ENCODE assay signal across 9 mouse cellular contexts in genomic region chr16:30939903-30940302, GRCm38 (mm10).
DNase-seq lines count a peak whose midpoint lies in the region; ATAC-seq lines count a peak whose summit lies in the region.
"Had no signal": no experiment of that assay in that cellular context is flagged by ENCODE, and none has a peak within 500 bp of the region (broad histone marks: within the 10 kb centered on the region; RNA-seq: fewer than 3 reads in every experiment).

No protein-coding gene starts in this region.

- no peak for ATAC-seq in hindbrain, embryonic 11.5 days (ENCODE audit: low FRiP score)
- ATAC-seq in hindbrain, embryonic 14.5 days (ENCODE audit: low FRiP score) = no peak
- no peak for ATAC-seq in monocyte, adult 5-6 weeks (replicated peaks; ENCODE audit: insufficient number of reproducible peaks, low FRiP score, low TSS enrichment, poor library complexity, severe bottlenecking)

- peak; percentile 28 for DNase-seq in hindbrain, embryonic 11.5 days (ENCODE audit: low spot score)
- DNase-seq in hindbrain, embryonic 14.5 days (ENCODE audit: low spot score) = no peak
- DNase-seq in R1 (ENCODE audit: low read depth, low spot score) = peak; percentile 100
- DNase-seq in heart, postnatal 10 days = peak; percentile 52 to 53
- peak; percentile 70 for DNase-seq in lung, postnatal 10 days
- DNase-seq in urinary bladder, adult 18-20 months (ENCODE audit: low spot score in 2 of 2) = no peak
- DNase-seq in left cerebral cortex, postnatal 14 days (ENCODE audit: low spot score in 2 of 2) = no peak

- intact Hi-C loops in heart, postnatal 10 days (cut with DNase I) = loop anchor here (5.0 kb wide), 1 partner anchor 68 kb away; no protein-coding TSS in a partner anchor
- intact Hi-C loops in left cerebral cortex, postnatal 14 days (cut with DNase I) = no loop called here

- H3K36me3 ChIP-seq in hindbrain, embryonic 11.5 days (ENCODE audit: control insufficient read depth, insufficient read depth, low read length) = no peaks in the 10 kb centered on the region
- H3K36me3 ChIP-seq in hindbrain, embryonic 14.5 days (replicated peaks; ENCODE audit: control insufficient read depth, insufficient read depth) = no peaks in the 10 kb centered on the region
- H3K36me3 ChIP-seq: hindbrain, embryonic 13.5 days had no signal

- no peaks in the 10 kb centered on the region for H3K27me3 ChIP-seq in hindbrain, embryonic 11.5 days (ENCODE audit: control insufficient read depth, insufficient read depth, low read length)
- no peaks in the 10 kb centered on the region for H3K27me3 ChIP-seq in hindbrain, embryonic 14.5 days (ENCODE audit: control insufficient read depth, insufficient read depth, low read length)

- no peak overlapping the region for H3K27ac ChIP-seq in hindbrain, embryonic 11.5 days (ENCODE audit: low read depth, low read length)
- H3K27ac ChIP-seq in hindbrain, embryonic 14.5 days = no peak overlapping the region
- H3K27ac ChIP-seq: hindbrain, embryonic 13.5 days had no signal

- WGBS in hindbrain, embryonic 11.5 days = under 1% methylated on average over 3 of the region's 3 CpGs
- 3% methylated on average over 3 of the region's 3 CpGs for WGBS in hindbrain, embryonic 14.5 days

- H3K4me1 ChIP-seq in hindbrain, embryonic 11.5 days (replicated peaks; ENCODE audit: control insufficient read depth, insufficient read depth, low read length) = no peaks in the 10 kb centered on the region; the same call in 1 of the 2 replicates
- H3K4me1 ChIP-seq in hindbrain, embryonic 14.5 days (replicated peaks; ENCODE audit: control insufficient read depth, insufficient read depth, low read length) = peaks cover 6% of the 10 kb centered on the region

- no peak overlapping the region for H3K9ac ChIP-seq in hindbrain, embryonic 11.5 days (ENCODE audit: low read depth, low read length)
- no peak overlapping the region for H3K9ac ChIP-seq in hindbrain, embryonic 14.5 days
- H3K9ac ChIP-seq: hindbrain, embryonic 13.5 days had no signal

- H3K9me3 ChIP-seq in hindbrain, embryonic 11.5 days (ENCODE audit: control insufficient read depth, low read length) = no peaks in the 10 kb centered on the region
- no peaks in the 10 kb centered on the region for H3K9me3 ChIP-seq in hindbrain, embryonic 14.5 days (ENCODE audit: control insufficient read depth, low read length)
- H3K9me3 ChIP-seq: hindbrain, embryonic 13.5 days had no signal

- H3K4me2 ChIP-seq in hindbrain, embryonic 11.5 days (replicated peaks; ENCODE audit: low read depth, low read length) = no peak overlapping the region
- H3K4me2 ChIP-seq in hindbrain, embryonic 14.5 days (replicated peaks) = no peak overlapping the region
- H3K4me2 ChIP-seq: hindbrain, embryonic 13.5 days had no signal

- no peak overlapping the region for H3K4me3 ChIP-seq in hindbrain, embryonic 11.5 days (ENCODE audit: low read depth, low read length)
- no peak overlapping the region for H3K4me3 ChIP-seq in hindbrain, embryonic 14.5 days (replicated peaks; ENCODE audit: low read length)
- H3K4me3 ChIP-seq: hindbrain, embryonic 13.5 days had no signal

Comparison
In these comparisons a context has a peak if more than half of its experiments do, and no peak if none do; other contexts are left out.
1. DNase-seq: peak in hindbrain, embryonic 11.5 days (single experiment), R1 (single experiment), heart, postnatal 10 days (2 of 2) and lung, postnatal 10 days (single experiment); none in hindbrain, embryonic 14.5 days (single experiment), urinary bladder, adult 18-20 months (0 of 2) and left cerebral cortex, postnatal 14 days (0 of 2).